Mouse (Mus musculus) kidney, postnatal 14 days (tissue): ENCODE data around the gene Gm49510.
A peak's percentile ranks its signal among the peaks of the same experiment; 100 is the strongest.

ENCODE experiments used
- DNase-seq: peaks from one replicate; pipeline ENCODE4 v3.0.0; 2022; ENCODE audit warnings: mixed read lengths

Gm49510 gene

GRCm38 (mm10) chr15:78916052-78916826 is 16.8 kb downstream of the Gm49510 start:
- DNase-seq = no peak

- DNase-seq = no peak
Observed at GRCm38 (mm10) chr15:78918126-78918525, 18.7 kb downstream of the Gm49510 start.

GRCm38 (mm10) chr15:78919914-78920313 is 20.4 kb downstream of the Gm49510 start:
- no peak for DNase-seq

GRCm38 (mm10) chr15:78922700-78923099 is 23.2 kb downstream of the Gm49510 start:
- DNase-seq = no peak

GRCm38 (mm10) chr15:78923585-78923984 is 24.1 kb downstream of the Gm49510 start:
- DNase-seq = no peak

- peak; percentile 57 for DNase-seq
Observed at GRCm38 (mm10) chr15:78925129-78925528, 25.7 kb downstream of the Gm49510 start.

GRCm38 (mm10) chr15:78926021-78926919 is 26.8 kb downstream of the Gm49510 start, which contains the start of gene Lgals1:
Gene Lgals1, plus strand, starts transcription at chr15:78926725.
- DNase-seq = peak; percentile 94

GRCm38 (mm10) chr15:78927021-78927787 is 27.7 kb downstream of the Gm49510 start:
- DNase-seq = peak; percentile 52

- DNase-seq = peak; percentile 88
Observed at GRCm38 (mm10) chr15:78927788-78928457, 28.5 kb downstream of the Gm49510 start.

GRCm38 (mm10) chr15:78928539-78928938 is 29.1 kb downstream of the Gm49510 start:
- no peak for DNase-seq

GRCm38 (mm10) chr15:78930192-78930706 is 30.8 kb downstream of the Gm49510 start:
- no peak for DNase-seq

GRCm38 (mm10) chr15:78930801-78931426 is 31.4 kb downstream of the Gm49510 start:
- no peak for DNase-seq

- peak; percentile 58 for DNase-seq
Observed at GRCm38 (mm10) chr15:78931577-78931976, 32.1 kb downstream of the Gm49510 start.

- peak; percentile 90 for DNase-seq
Observed at GRCm38 (mm10) chr15:78934784-78935320, 35.4 kb downstream of the Gm49510 start, which contains the start of gene Nol12. Gene Nol12, plus strand, starts transcription at chr15:78934933.

GRCm38 (mm10) chr15:78936403-78936802 is 36.9 kb downstream of the Gm49510 start:
- DNase-seq = no peak

- DNase-seq = no peak
Observed at GRCm38 (mm10) chr15:78937311-78937710, 37.8 kb downstream of the Gm49510 start.

- no peak for DNase-seq
Observed at GRCm38 (mm10) chr15:78937963-78938362, 38.5 kb downstream of the Gm49510 start.

GRCm38 (mm10) chr15:78940325-78940724 is 40.9 kb downstream of the Gm49510 start:
- no peak for DNase-seq

- DNase-seq = peak; percentile 87
Observed at GRCm38 (mm10) chr15:78942663-78943062, 43.2 kb downstream of the Gm49510 start.

GRCm38 (mm10) chr15:78946232-78946631 is 46.8 kb downstream of the Gm49510 start:
- DNase-seq = no peak

GRCm38 (mm10) chr15:78947657-78948056 is 48.2 kb downstream of the Gm49510 start, which contains the start of gene Triobp:
Gene Triobp, plus strand, starts transcription at chr15:78947724.
- DNase-seq = peak; percentile 93
